Mouse (Mus musculus): Measurements from ENCODE around the gene Pard3.

DNA sequence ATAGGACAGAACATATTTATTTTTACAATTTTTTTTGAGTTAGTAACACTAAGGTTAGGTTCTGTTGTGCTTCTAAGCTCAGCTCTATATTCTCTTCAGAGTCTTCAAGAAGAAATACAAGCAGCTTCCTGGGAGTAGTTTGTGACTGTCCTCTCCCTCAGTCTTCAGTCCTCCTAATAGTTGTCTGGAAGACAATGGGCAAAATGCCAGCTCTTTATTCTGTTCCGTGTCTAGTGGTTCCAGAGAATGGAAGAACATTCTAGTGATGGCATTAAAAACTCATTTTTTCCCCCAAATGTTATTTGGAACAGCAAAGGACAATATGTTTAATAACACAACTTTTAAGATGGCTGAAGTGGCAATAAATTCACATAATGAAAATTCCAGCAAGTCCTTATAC lies 163.3 kb downstream of the Pard3 start:
- TF ChIP-seq CTCF (IDR thresholded peaks at IDR 0.05; ENCODE audit: low read depth) (no peak), EP300 (optimal IDR thresholded peaks at IDR 0.05) (no peak)

Data from stomach, postnatal 0 days (tissue).